Mouse (Mus musculus): Measurements from ENCODE around the gene Anxa6. TPM values are rescaled to one million over a fixed set of nuclear protein-coding genes. Genes with fewer than 3 reads are reported as not detected.

The Anxa6 gene
- total RNA-seq, 2 experiments from 2014 or later: 61.0 to 70.8 TPM

DNA sequence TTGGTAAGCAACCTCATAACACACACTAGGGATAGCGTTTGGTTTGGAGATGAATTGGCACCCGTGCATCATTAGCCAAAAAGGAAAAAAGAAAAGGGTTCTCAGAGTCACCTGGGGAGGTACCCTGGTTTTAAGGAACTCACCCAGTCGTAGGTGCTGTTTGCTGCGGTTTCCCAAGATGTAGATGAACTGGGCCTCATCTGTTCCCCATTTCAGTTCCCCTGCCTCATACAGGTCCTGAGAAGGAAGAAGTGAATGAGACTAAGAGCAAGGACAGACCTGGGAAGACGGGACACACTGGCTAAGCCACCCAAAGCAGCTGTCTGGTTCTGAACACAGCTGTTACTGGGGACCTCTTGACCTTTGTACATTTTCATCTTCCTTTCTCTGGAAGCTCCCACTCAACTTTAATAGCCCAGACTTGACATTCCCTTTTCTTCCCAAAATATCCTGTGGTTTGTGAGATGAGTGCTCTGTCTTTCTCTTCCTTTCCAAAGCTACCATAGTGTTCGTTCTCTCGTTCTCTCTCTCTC, 28.2 kb downstream of the Anxa6 start:
- no peak for ATAC-seq (replicated peaks; ENCODE audit: poor library complexity, severe bottlenecking)

- no peak for ATAC-seq (replicated peaks; ENCODE audit: poor library complexity, severe bottlenecking)
Observed at GRCm38 (mm10) chr11:54998708-54999107, 34.5 kb downstream of the Anxa6 start.

- peak; percentile 99 for ATAC-seq (replicated peaks; ENCODE audit: poor library complexity, severe bottlenecking)
Observed at GRCm38 (mm10) chr11:54998284-54998683, 35.0 kb downstream of the Anxa6 start.

GRCm38 (mm10) chr11:54996176-54996575, 37.1 kb downstream of the Anxa6 start:
- ATAC-seq (replicated peaks; ENCODE audit: poor library complexity, severe bottlenecking): no peak

DNA sequence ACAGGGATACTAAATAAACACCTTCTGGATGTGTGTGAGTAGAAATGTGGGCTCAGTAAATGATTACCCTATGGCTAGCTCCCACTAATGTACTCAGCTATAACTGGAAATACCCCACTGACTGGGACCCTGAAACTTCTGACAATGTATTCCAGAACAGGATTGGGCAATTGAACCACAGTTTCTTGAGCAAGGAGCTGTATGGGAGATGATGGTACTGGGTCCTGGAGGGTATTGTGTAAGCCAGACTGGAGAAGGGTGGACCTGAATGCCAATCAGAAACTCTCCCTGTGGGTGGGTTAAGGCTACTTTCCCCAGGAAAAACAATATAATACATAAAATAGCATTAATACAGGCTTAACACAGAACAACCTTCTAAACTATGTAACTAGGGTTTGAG, 43.3 kb downstream of the Anxa6 start:
- ATAC-seq (replicated peaks; ENCODE audit: poor library complexity, severe bottlenecking): peak; percentile 84

DNA sequence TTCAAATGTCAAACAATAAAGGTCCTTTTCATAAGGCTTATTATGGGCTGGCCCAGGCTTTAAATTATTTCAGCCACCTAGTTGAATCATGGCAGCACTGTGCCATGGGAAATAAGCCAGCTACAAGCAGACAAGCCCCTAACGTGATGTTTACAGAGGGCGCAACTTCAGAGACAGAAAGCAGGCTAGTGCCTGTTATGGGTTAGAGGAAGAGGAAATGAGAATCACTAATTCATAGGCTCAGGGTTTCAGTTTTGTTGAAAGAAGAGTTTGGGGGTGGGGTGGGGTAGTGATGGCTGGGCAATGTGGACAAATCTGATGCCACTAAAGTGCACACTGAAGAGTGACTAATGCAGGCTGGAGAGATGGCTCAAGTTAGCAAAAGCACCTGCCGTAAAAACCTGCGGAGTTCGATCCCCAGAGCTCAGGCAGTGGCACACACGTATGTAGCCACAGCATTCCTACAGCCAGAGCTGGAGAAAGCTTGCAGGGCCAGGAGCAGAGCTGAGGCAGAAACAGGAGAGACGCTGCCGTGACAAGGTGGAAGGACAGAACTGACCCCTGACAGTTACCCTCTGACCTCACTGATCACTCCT, 44.4 kb downstream of the Anxa6 start:
- peak; percentile 65 for ATAC-seq (replicated peaks; ENCODE audit: poor library complexity, severe bottlenecking)

GRCm38 (mm10) chr11:54987974-54988373, 45.3 kb downstream of the Anxa6 start:
- no peak for ATAC-seq (replicated peaks; ENCODE audit: poor library complexity, severe bottlenecking)

DNA sequence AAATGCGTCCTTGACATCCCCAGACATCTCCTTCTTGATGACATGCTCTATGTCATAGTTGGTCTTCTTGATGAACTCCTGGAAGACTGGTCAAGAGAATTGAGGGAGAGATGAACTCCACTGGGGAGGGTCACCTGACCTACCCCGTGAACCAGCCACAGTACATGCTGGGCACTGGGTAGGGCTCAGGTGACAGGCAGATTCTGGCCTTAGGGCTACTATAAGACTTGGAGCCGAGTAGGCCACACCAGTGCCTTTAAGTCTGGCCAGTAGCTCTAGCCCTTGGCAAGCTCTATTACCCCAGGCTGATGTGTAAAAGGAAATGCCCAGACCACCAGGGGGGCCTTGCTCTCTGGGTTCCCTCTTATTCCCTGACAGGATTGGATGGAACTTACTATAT, 48.2 kb downstream of the Anxa6 start:
- ATAC-seq (replicated peaks; ENCODE audit: poor library complexity, severe bottlenecking): no peak

- no peak for ATAC-seq (replicated peaks; ENCODE audit: poor library complexity, severe bottlenecking)
Observed at GRCm38 (mm10) chr11:54984581-54984980, 48.7 kb downstream of the Anxa6 start.

DNA sequence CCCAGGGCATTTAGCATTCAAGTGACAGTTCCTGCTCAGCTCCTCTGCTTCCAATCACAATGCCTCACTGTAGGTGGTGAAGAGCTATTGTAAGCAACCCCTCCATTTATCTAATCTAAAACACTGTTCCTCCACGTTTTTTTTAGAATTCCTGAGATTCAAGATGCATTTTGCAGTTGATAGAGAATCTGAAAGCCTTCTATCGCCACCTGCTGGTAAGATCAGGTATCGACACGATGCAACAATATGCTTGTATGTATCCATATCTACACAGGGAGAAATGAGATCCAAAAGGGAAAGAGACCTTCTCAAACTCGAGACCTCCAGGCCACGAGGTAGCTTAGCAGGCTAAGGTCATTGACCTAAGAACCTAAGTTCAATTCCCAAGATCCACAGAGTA, 49.2 kb downstream of the Anxa6 start:
- ATAC-seq (replicated peaks; ENCODE audit: poor library complexity, severe bottlenecking): 0 out of 2 replicates have a peak, but pooled peaks have one; percentile 35

DNA sequence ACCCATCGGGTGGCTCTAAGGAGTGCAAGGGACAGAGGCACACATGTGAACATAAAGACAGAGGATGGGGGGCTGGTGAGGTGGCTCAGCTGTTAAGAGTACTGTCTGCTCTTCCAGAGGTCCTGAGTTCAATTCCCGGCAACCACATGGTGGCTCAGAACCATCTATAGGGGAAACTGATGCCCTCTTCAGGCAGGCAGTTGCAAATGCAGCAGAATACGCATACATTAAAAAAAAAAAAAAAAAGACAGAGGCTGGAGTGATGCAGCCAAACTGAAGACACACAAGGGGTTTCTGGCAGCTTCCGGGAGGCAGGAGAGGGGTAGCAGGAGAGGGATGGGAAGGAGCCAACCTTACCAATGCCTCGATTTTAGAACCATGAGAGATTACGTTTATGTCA, 50.7 kb downstream of the Anxa6 start:
- ATAC-seq (replicated peaks; ENCODE audit: poor library complexity, severe bottlenecking): no peak

DNA sequence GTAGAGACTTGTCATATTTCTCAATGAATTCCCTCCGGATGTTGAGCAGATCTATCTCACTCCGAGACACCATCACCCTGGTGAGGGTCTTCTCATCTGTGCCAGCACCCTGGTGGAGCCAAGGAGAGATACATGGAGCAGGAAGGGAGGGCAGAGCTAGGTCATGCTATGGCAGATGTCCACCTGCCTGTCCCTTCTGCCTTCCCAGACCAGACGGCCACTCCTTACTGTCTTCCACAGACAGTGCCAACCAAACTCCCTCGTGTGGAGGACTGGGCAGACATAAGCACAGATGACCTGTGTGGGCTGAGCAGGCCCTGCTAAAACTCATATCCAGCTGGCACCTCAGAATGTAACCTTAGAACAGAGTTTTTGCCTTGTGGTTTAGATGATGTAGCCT, 51.6 kb downstream of the Anxa6 start:
- ATAC-seq (replicated peaks; ENCODE audit: poor library complexity, severe bottlenecking): no peak

DNA sequence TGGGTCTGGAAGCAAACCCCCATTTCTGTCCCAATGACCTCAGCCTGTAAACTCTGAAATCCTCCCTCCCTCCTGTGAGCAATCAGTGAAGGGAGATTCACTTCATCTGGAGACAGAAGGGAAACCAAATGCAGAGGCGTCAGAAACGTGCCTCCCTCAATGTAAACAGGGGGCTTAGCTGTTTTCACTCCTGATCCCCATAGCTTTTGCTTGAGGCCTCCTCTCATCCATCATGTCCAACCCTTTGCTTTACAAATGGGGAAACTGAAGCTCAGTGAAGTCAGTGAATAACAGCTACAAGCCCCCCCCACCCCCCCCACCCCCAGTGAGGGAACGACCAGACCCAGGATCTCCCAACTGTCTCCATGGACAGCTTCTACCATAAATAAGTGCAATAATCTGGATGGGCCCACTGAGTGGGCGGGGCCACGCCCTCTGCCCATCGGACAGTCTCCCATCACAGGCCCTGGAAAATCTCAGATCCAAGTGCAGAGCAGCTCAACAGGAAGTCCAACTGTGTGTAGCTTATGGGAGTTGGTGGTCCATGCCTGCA, 55.8 kb downstream of the Anxa6 start:
- ATAC-seq (replicated peaks; ENCODE audit: poor library complexity, severe bottlenecking): no peak

GRCm38 (mm10) chr11:54976351-54976750, 56.9 kb downstream of the Anxa6 start:
- ATAC-seq (replicated peaks; ENCODE audit: poor library complexity, severe bottlenecking): no peak

DNA sequence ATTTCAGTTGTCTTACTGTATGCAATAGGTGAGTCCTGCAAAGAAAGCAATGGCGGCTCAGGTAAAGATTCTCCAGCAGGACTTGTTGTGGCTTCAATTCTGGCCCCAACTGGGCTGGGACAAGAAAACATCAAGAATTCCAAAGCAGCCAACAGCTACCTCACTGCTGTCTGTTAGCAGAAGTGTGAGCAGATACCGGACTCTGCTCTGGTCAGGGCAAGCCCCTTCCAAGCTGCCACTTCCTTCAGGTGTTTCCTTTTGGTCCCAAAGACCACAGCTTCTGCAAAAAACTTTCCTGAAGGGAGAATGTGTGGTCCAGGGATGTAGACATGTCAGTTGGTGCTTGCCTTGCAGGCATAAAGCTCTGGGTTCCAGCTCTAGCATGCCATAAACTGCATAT, 57.5 kb downstream of the Anxa6 start:
- peak; percentile 75 for ATAC-seq (replicated peaks; ENCODE audit: poor library complexity, severe bottlenecking)

DNA sequence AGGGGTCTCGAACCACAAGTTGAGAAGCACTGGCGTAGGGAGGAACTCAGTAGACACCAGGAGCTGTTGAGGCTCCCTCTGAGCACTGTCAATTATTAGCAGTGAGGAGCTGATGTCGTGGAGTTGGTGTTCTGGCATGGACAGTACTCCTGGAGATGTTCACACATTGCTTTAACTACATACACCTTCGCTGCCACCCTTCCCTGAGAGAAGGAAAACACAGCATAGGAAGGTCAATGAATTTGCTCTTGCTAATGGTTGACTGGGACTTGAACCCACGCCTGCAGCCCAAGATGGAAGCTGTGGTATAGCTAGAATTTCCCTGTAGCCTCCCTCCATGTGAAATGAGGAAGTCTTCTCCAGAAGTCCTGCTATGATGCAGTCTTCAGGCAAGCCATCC, 57.9 kb downstream of the Anxa6 start:
- peak; percentile 42 for ATAC-seq (replicated peaks; ENCODE audit: poor library complexity, severe bottlenecking)

- ATAC-seq (replicated peaks; ENCODE audit: poor library complexity, severe bottlenecking): no peak
Observed at GRCm38 (mm10) chr11:54974639-54975038, 58.6 kb downstream of the Anxa6 start.

GRCm38 (mm10) chr11:54973481-54974212, 59.6 kb downstream of the Anxa6 start:
- ATAC-seq (replicated peaks; ENCODE audit: poor library complexity, severe bottlenecking): peak; percentile 29

DNA sequence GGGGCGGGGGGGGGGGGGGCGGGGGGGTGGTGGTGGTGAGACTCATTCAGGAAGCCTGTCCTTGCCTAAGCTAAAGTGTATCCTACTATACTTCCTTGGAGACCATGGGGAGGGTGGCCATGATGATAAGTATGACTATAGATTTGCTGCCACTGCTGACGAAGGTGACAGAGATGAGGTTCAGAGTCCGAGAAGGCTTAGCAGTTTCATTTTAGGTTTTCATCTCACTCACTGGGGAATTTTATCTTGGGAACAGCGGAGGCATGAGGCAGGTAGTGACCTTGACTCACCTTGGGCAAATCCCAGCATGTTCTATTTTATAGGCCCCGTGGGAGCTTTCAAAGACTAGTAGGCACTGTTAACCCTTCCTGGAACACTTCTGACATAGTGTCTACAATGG, 60.5 kb downstream of the Anxa6 start:
- no peak for ATAC-seq (replicated peaks; ENCODE audit: poor library complexity, severe bottlenecking)

DNA sequence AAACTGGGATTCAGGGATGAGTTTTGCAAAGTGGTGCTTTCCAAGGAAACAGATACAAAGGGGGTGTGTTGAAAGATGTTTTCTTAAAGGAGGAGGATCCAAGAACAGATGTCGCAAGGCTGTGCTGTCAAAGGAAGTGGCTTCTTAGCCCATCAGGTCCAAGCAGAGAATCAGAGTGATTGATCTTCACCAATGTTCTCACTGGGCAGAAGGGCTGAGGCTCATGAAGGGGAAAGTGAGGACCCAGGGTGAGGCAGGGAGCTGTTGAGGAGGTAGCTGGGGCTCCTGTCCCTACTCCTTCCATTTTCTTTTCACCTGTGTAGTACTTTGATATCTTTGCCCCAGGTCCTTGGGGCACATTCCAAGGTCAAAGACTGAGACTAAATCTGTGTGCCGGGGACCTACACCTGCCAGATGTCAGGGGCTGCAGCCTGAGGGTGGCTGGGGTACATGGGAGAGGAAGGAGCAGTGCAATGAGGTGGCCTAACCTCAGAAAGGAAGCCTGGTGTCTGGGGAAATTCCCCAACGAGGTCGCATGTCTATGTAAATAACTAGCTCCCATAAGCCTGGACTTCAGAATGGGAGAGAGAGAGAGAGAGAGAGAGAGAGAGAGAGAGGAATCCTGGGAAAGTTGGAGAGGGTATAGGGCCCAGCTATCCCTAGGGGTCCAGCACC, 61.1 kb downstream of the Anxa6 start:
- ATAC-seq (replicated peaks; ENCODE audit: poor library complexity, severe bottlenecking): peak; percentile 64

Measured in granulocyte monocyte progenitor cell, adult 5-6 weeks (primary cell).